Mouse (Mus musculus) skeletal muscle tissue, adult 2 months (tissue): ENCODE results near the gene Cdh23.

Experiments used
- DNase-seq: peaks from one replicate; pipeline ENCODE4 v3.0.0-alpha.2; 2012; ENCODE audit warnings: low read depth, low spot score

Gene Cdh23

GRCm38 (mm10) chr10:60577920-60578737 is 118.2 kb downstream of the Cdh23 start:
- no peak for DNase-seq

- DNase-seq: peak; percentile 62
These were observed 119.0 kb downstream of the Cdh23 start for GRCm38 (mm10) chr10:60577125-60577919.

- no peak for DNase-seq
These were observed 121.4 kb downstream of the Cdh23 start for GRCm38 (mm10) chr10:60574851-60575250.

GRCm38 (mm10) chr10:60571491-60571890 is 124.8 kb downstream of the Cdh23 start:
- no peak for DNase-seq

- no peak for DNase-seq
These were observed 129.8 kb downstream of the Cdh23 start for GRCm38 (mm10) chr10:60566369-60567037.

GRCm38 (mm10) chr10:60564136-60564535 is 132.2 kb downstream of the Cdh23 start:
- no peak for DNase-seq

- no peak for DNase-seq
These were observed 133.3 kb downstream of the Cdh23 start for GRCm38 (mm10) chr10:60562946-60563345.

GRCm38 (mm10) chr10:60558491-60558927 is 137.8 kb downstream of the Cdh23 start:
- no peak for DNase-seq

GRCm38 (mm10) chr10:60552951-60553635 is 143.2 kb downstream of the Cdh23 start:
- DNase-seq: no peak

GRCm38 (mm10) chr10:60539164-60539914 is 157.0 kb downstream of the Cdh23 start:
- DNase-seq: no peak

- DNase-seq: no peak
These were observed 160.0 kb downstream of the Cdh23 start for GRCm38 (mm10) chr10:60536098-60536811.

GRCm38 (mm10) chr10:60532502-60532901 is 163.8 kb downstream of the Cdh23 start:
- no peak for DNase-seq

GRCm38 (mm10) chr10:60531349-60531748 is 164.9 kb downstream of the Cdh23 start:
- DNase-seq: peak; percentile 31

GRCm38 (mm10) chr10:60530633-60531032 is 165.7 kb downstream of the Cdh23 start:
- DNase-seq: no peak

GRCm38 (mm10) chr10:60527949-60528348 is 168.3 kb downstream of the Cdh23 start:
- DNase-seq: no peak

GRCm38 (mm10) chr10:60525081-60525480 is 171.2 kb downstream of the Cdh23 start:
- DNase-seq: no peak

- no peak for DNase-seq
These were observed 180.0 kb downstream of the Cdh23 start for GRCm38 (mm10) chr10:60516286-60516685.

- DNase-seq: no peak
These were observed 197.8 kb downstream of the Cdh23 start for GRCm38 (mm10) chr10:60498538-60498937.

GRCm38 (mm10) chr10:60495070-60495469 is 201.2 kb downstream of the Cdh23 start:
- DNase-seq: no peak

- no peak for DNase-seq
These were observed 204.8 kb downstream of the Cdh23 start for GRCm38 (mm10) chr10:60491538-60491937.
